Mouse (Mus musculus): Measurements from ENCODE around the gene Ccdc28b.

The Ccdc28b gene

GRCm38 (mm10) chr4:129585773-129586172 is 38.0 kb downstream of the Ccdc28b start:
- no peak for DNase-seq (ENCODE audit: low spot score in 2 of 2)

GRCm38 (mm10) chr4:129584884-129585608 is 38.7 kb downstream of the Ccdc28b start:
- DNase-seq (ENCODE audit: low spot score in 2 of 2): peak; percentile 79 to 84

GRCm38 (mm10) chr4:129584370-129584769 is 39.4 kb downstream of the Ccdc28b start:
- no peak for DNase-seq (ENCODE audit: low spot score in 2 of 2)

- no peak for DNase-seq (ENCODE audit: low spot score in 2 of 2)
These were observed 41.5 kb downstream of the Ccdc28b start for GRCm38 (mm10) chr4:129582251-129582650.

- DNase-seq (ENCODE audit: low spot score in 2 of 2): no peak
These were observed 43.4 kb downstream of the Ccdc28b start for GRCm38 (mm10) chr4:129580347-129580746.

GRCm38 (mm10) chr4:129578466-129578865 is 45.3 kb downstream of the Ccdc28b start, which contains the start of gene Fam167b:
TSS of gene Fam167b (minus strand) at chr4:129578549.
- DNase-seq (ENCODE audit: low spot score in 2 of 2): no peak

- DNase-seq (ENCODE audit: low spot score in 2 of 2): no peak
These were observed 46.1 kb downstream of the Ccdc28b start for GRCm38 (mm10) chr4:129577688-129578087.

GRCm38 (mm10) chr4:129576863-129577491 is 46.8 kb downstream of the Ccdc28b start:
- DNase-seq (ENCODE audit: low spot score in 2 of 2): peak; percentile 44 to 65

GRCm38 (mm10) chr4:129575171-129575844 is 48.4 kb downstream of the Ccdc28b start:
- no peak for DNase-seq (ENCODE audit: low spot score in 2 of 2)

- DNase-seq (ENCODE audit: low spot score in 2 of 2): no peak
These were observed 50.3 kb downstream of the Ccdc28b start, which contains the start of gene Lck for GRCm38 (mm10) chr4:129573430-129573829. TSS of gene Lck (minus strand) at chr4:129573641.

GRCm38 (mm10) chr4:129573093-129573370 is 50.7 kb downstream of the Ccdc28b start:
- no peak for DNase-seq (ENCODE audit: low spot score in 2 of 2)

GRCm38 (mm10) chr4:129572236-129573092 is 51.3 kb downstream of the Ccdc28b start:
- DNase-seq (ENCODE audit: low spot score in 2 of 2): no peak

GRCm38 (mm10) chr4:129571551-129572084 is 52.1 kb downstream of the Ccdc28b start:
- no peak for DNase-seq (ENCODE audit: low spot score in 2 of 2)

- no peak for DNase-seq (ENCODE audit: low spot score in 2 of 2)
These were observed 53.7 kb downstream of the Ccdc28b start for GRCm38 (mm10) chr4:129570028-129570427.

All from urinary bladder, postnatal 36 days (tissue).